Mouse (Mus musculus): ENCODE measurements around the gene Tpsg1.

DNA sequence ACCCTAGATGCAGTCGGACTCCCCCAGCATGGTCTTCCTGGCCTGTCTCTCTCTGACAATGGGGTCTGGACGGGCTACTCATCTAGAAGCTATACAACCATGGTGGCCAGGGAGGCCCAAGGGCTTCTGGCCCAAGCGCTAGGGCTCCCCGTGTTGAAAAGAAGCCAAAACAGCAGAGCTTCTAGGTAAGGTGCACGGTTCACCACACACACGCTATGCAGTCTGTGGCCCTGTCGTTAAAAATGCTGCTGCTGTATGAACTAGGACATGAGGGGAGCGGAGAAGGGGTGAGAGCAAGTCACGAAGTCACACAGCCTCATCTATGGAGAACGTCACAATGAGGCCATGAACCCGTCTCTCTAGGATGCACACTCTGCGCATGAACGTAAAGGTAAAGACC, 33.2 kb downstream of the Tpsg1 start:
- TF ChIP-seq POLR2A (IDR thresholded peaks at IDR 0.05; ENCODE audit: insufficient read depth, low read length) (no peak), EP300 (IDR thresholded peaks at IDR 0.05; ENCODE audit: insufficient read depth, low read depth, low read length) (no peak)

Data from ES-Bruce4 (cell line).